Mouse (Mus musculus): ENCODE measurements around the gene Ampd2. TPM values are rescaled to one million over a fixed set of nuclear protein-coding genes. Genes with fewer than 3 reads are reported as not detected.
A peak's percentile ranks its signal among the peaks of the same experiment; 100 is the strongest.

Ampd2 gene
- polyA plus RNA-seq, 1 experiment: 135 TPM

DNA sequence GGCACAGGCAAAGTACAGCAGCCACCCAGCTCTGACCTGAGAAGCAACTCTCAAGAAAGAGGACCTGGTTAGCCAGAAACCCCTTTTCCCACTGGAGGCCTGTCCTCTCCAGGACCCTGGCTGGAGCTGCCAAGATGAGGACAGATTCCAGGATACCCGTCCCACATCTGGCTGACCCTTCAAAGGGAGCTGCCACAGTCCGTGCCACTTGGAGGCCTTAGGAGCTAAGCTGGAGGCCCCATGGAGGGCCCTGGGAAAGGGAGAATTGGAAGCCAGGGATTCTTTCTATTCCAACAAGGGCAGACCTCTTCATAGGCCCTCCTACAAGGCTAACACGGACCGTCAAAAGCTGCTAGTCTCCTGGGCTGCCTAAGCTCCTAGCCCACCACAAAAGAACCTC is 4.8 kb downstream of the Ampd2 start:
- H3K27me3 ChIP-seq (ENCODE audit: control insufficient read depth, insufficient read depth, low read length): no peaks in the 10 kb centered on the region
- TF ChIP-seq CTCF (IDR thresholded peaks at IDR 0.05; ENCODE audit: borderline replicate concordance, insufficient read depth, low read depth, low read length): no peak
- no peak for TF ChIP-seq POLR2A (IDR thresholded peaks at IDR 0.05; ENCODE audit: borderline replicate concordance, insufficient read depth, low read length)
- 32% methylated on average over 4 of the region's 4 CpGs for WGBS
- no peak overlapping the region for H3K27ac ChIP-seq (ENCODE audit: insufficient read depth, low read length)
- H3K4me3 ChIP-seq (replicated peaks; ENCODE audit: insufficient read depth, low read depth, low read length): no peak overlapping the region
- peaks cover 27% of the 10 kb centered on the region for H3K4me1 ChIP-seq (ENCODE audit: control insufficient read depth, insufficient read depth, low read length)
- DNase-seq: no peak

- Histone ChIP-seq H3K4me3 (replicated peaks; ENCODE audit: insufficient read depth, low read depth, low read length) (no peak overlapping the region), H3K4me1 (ENCODE audit: control insufficient read depth, insufficient read depth, low read length) (peaks cover 8% of the 10 kb centered on the region), H3K27ac (ENCODE audit: insufficient read depth, low read length) (no peak overlapping the region), H3K27me3 (ENCODE audit: control insufficient read depth, insufficient read depth, low read length) (no peaks in the 10 kb centered on the region)
- WGBS: 65% methylated on average over 9 of the region's 9 CpGs
- no peak for DNase-seq
- TF ChIP-seq CTCF (IDR thresholded peaks at IDR 0.05; ENCODE audit: borderline replicate concordance, insufficient read depth, low read depth, low read length): no peak
- no peak for TF ChIP-seq POLR2A (IDR thresholded peaks at IDR 0.05; ENCODE audit: borderline replicate concordance, insufficient read depth, low read length)
Measured at GRCm38 (mm10) chr3:108076836-108077235, 9.6 kb downstream of the Ampd2 start.

DNA sequence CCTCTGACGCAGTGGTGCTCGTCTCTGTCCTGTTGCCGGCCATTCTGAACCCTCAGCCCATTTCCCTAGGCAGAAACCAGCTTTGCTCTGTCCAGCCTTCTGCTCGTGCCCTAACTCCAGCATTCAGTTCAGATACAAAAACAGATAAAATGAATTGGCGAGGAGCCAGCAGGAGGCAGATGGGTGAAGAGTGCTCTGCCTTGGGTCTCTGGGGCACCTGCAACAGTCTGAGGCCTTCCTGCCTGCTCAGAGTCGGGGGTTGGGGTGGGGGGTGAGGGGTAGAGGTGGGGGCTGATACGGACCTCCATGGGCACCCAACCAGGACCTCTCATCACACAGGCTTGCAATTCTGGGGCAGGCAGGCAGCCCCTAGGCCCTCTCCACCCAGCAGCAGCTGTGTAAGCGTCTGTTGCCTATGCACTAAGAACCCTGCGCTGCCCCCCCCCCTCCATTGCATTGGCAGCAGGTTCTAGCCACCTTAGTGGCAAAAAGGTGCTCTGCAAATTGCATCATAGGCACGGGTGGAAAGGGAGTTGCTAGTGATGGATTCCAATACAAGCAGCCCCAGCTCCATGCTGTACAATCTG is 13.4 kb downstream of the Ampd2 start:
- Histone ChIP-seq H3K4me3 (replicated peaks; ENCODE audit: insufficient read depth, low read depth, low read length) (no peak overlapping the region), H3K27me3 (ENCODE audit: control insufficient read depth, insufficient read depth, low read length) (no peaks in the 10 kb centered on the region), H3K4me1 (ENCODE audit: control insufficient read depth, insufficient read depth, low read length) (peaks cover 5% of the 10 kb centered on the region), H3K27ac (ENCODE audit: insufficient read depth, low read length) (no peak overlapping the region)
- WGBS: 23% methylated on average over 10 of the region's 10 CpGs
- no peak for TF ChIP-seq POLR2A (IDR thresholded peaks at IDR 0.05; ENCODE audit: borderline replicate concordance, insufficient read depth, low read length)
- TF ChIP-seq CTCF (IDR thresholded peaks at IDR 0.05; ENCODE audit: borderline replicate concordance, insufficient read depth, low read depth, low read length): no peak
- DNase-seq: peak in 1 of 2 experiments; percentile 41

- WGBS: 63% methylated on average over 10 of the region's 10 CpGs
- Histone ChIP-seq H3K4me3 (replicated peaks; ENCODE audit: insufficient read depth, low read depth, low read length) (no peak overlapping the region), H3K4me1 (ENCODE audit: control insufficient read depth, insufficient read depth, low read length) (peaks cover 3% of the 10 kb centered on the region), H3K27ac (ENCODE audit: insufficient read depth, low read length) (no peak overlapping the region), H3K27me3 (ENCODE audit: control insufficient read depth, insufficient read depth, low read length) (no peaks in the 10 kb centered on the region)
- DNase-seq: peak; percentile 64 to 74
- TF ChIP-seq POLR2A (IDR thresholded peaks at IDR 0.05; ENCODE audit: borderline replicate concordance, insufficient read depth, low read length): no peak
- peak; percentile 79 for TF ChIP-seq CTCF (IDR thresholded peaks at IDR 0.05; ENCODE audit: borderline replicate concordance, insufficient read depth, low read depth, low read length)
Measured at GRCm38 (mm10) chr3:108070295-108071293, 15.9 kb downstream of the Ampd2 start.

- H3K4me1 ChIP-seq (ENCODE audit: control insufficient read depth, insufficient read depth, low read length): peaks cover 3% of the 10 kb centered on the region
- no peak overlapping the region for H3K27ac ChIP-seq (ENCODE audit: insufficient read depth, low read length)
- 81% methylated on average over 13 of the region's 13 CpGs for WGBS
- no peak overlapping the region for H3K4me3 ChIP-seq (replicated peaks; ENCODE audit: insufficient read depth, low read depth, low read length)
- H3K27me3 ChIP-seq (ENCODE audit: control insufficient read depth, insufficient read depth, low read length): no peaks in the 10 kb centered on the region
- TF ChIP-seq POLR2A (IDR thresholded peaks at IDR 0.05; ENCODE audit: borderline replicate concordance, insufficient read depth, low read length) (no peak), CTCF (IDR thresholded peaks at IDR 0.05; ENCODE audit: borderline replicate concordance, insufficient read depth, low read depth, low read length) (no peak)
- DNase-seq: no peak
Measured at GRCm38 (mm10) chr3:108069231-108069870, 17.1 kb downstream of the Ampd2 start.

DNA sequence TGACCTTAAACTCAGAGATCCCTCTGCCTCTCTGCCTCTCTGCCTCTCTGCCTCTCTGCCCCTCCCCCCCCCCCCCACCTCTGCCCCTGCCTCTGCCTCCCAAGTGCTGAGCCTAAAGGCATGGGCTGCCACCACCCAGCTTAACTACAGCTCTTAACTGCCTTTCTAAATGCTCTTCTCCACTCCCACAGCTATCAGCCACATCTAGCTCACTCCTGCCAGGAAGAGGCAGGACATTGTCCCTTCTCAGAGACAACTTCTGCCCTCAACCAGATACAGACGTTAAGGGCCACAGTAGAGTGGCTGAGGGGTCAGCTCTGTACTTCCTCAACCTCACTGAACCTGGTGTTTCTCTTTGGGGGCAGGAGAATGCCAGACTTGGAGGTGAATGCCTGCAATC is 17.6 kb downstream of the Ampd2 start:
- no peak for DNase-seq
- Histone ChIP-seq H3K27ac (ENCODE audit: insufficient read depth, low read length) (no peak overlapping the region), H3K4me3 (replicated peaks; ENCODE audit: insufficient read depth, low read depth, low read length) (no peak overlapping the region), H3K27me3 (ENCODE audit: control insufficient read depth, insufficient read depth, low read length) (no peaks in the 10 kb centered on the region), H3K4me1 (ENCODE audit: control insufficient read depth, insufficient read depth, low read length) (peaks cover 3% of the 10 kb centered on the region)
- no peak for TF ChIP-seq POLR2A (IDR thresholded peaks at IDR 0.05; ENCODE audit: borderline replicate concordance, insufficient read depth, low read length)
- TF ChIP-seq CTCF (IDR thresholded peaks at IDR 0.05; ENCODE audit: borderline replicate concordance, insufficient read depth, low read depth, low read length): no peak
- WGBS: 26% methylated on average over 1 of the region's 1 CpGs

GRCm38 (mm10) chr3:108067370-108067934 is 19.0 kb downstream of the Ampd2 start:
- WGBS: 33% methylated on average over 6 of the region's 6 CpGs
- no peak for TF ChIP-seq POLR2A (IDR thresholded peaks at IDR 0.05; ENCODE audit: borderline replicate concordance, insufficient read depth, low read length)
- no peak for TF ChIP-seq CTCF (IDR thresholded peaks at IDR 0.05; ENCODE audit: borderline replicate concordance, insufficient read depth, low read depth, low read length)
- Histone ChIP-seq H3K27ac (ENCODE audit: insufficient read depth, low read length) (no peak overlapping the region), H3K4me3 (replicated peaks; ENCODE audit: insufficient read depth, low read depth, low read length) (no peak overlapping the region), H3K27me3 (ENCODE audit: control insufficient read depth, insufficient read depth, low read length) (no peaks in the 10 kb centered on the region), H3K4me1 (ENCODE audit: control insufficient read depth, insufficient read depth, low read length) (no peaks in the 10 kb centered on the region)
- DNase-seq: no peak

All from cerebellum, adult 2 months (tissue).